Mouse (Mus musculus): ENCODE results near the gene Hdx.

Hdx gene

DNA sequence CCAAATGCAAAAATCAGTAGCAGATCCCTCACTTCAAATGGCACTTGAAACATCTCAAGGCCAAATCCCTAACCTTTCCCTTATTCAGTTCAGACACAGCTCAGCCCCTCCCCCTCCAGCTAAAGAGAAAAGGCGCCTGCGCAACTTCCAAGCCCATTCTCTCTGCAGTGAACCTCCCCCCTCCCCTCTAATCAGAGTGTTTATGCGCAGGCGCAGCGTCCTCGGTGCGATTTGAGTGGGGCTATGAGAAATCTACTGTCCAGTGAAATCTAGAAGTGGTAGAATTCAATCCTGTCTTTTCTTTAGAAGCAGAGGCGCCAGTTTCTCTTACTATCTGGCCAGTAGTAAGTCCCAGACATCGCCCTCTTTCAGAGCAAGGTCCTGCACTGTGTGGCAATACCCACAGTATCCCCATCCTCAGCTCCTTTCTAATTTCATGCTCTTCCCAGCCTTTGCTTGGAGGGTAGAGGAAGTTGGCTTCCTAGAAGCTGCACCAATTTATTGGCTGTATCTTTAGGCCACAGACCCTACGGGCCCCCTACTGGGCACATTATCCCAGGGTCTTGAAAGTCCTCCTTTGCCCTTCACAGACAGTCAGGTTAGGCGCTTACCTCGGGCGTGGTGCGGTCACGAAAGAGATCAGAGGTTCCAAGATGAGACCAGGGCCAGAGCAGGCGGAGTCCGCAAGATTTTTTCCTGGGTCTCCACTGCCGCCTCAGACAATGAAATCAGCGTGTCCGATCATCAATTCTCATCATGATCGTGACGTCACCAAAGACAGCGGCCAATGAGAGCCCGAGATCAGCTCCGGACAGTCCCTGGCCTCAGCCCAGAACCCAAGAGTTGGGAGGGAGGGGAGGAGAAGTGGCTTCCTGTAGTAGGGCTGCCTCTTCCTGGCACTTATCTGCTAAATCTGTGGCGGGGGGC is at the start of gene Hdx:
TSS of gene Hdx (minus strand) at position 724 of the 927 bp plus-strand sequence.
- DNase-seq (ENCODE audit: low read depth): no peak

DNA sequence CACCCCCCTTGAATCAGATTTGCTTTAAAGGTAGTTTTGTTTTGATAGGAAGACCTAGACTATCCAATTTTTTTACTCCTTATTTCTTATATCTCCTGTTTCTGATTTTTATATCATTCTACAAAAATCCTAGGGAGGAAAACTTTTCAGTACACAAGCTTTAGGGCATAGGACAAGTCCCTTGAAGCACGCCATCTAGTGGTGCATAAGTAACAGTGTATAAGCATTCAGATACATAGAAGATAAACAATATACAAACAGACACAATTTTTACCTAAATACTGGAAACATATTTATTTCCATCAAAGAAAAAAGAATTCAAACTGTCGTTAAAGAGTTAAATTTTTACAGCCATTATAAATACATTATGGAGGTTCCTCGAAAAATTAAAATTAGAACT is 11.2 kb downstream of the Hdx start:
- no peak for DNase-seq (ENCODE audit: low read depth)

DNA sequence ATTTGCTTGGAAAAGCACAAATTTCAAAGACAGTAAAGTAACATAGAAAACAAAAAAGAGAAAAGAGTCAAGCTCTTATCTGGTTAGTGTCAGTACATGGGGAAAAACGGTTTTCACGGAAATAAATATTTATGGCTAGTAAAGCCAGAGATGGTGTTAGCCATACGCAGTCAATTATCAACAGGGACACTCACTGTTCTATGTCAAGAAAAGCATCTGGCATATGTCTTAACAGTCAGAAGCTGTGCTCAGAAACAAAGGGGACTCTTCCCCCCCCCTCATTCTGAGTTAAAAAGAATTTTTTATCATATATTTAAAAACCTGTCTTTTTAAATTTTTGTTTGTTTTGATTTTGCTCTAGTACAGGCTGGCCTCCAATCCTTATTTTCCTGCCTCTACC is 25.2 kb downstream of the Hdx start:
- DNase-seq (ENCODE audit: low read depth): no peak

DNA sequence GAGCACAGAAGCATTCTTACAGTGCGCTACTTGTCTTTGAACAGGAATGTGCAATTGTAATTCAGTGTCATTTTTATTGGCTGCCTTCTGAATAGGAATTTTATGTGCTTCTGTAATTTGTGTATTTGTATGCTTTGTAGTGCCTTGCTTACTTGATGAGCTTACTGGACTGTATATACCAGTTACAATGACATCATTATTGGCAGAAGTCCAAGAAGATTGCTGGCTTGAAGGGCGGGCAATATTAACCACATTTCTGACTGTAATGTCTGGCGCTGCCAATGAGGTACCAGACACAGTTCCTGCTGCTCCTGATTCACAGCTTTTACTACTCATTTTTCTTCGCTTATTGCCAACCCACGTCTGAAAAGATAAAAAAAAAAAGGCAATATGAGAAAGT is 36.5 kb downstream of the Hdx start:
- DNase-seq (ENCODE audit: low read depth): no peak

DNA sequence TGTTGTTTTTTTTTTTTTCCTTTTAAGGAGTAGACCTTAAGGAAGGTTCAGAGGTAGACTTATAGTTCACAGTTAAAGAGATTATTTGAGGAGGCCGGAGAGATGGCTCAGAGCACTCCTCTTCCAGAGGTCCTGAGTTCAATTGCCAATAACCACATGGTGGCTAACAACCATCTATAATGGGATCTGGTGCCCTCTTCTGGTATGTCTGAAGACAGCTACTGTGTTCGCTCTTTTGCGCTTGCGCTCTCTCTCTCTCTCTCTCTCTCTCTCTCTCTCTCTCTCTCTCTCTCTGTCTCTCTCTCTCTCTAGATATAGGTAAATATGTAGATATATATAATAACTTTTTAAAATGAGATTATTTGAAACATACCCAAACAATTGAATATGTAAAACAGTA is 38.2 kb downstream of the Hdx start:
- no peak for DNase-seq (ENCODE audit: low read depth)

DNA sequence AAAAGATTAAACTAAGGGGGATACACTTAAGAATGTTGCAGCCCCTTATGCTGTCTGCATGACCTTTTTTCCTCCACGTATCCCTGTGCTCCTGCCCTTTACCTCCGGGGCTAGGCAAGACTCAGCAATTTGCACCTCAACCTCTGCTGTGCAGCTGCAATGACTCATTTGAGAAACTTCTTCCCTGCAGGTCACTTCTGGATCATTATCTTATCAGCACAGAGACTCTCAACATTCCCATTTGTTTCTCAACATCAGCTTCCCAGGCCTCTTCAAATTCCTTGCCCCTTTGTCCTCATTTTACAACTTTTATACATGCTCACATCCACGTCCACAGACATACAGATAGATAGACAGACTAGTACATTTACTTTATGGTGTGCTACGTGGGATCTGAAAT is 51.9 kb downstream of the Hdx start:
- DNase-seq (ENCODE audit: low read depth): no peak

DNA sequence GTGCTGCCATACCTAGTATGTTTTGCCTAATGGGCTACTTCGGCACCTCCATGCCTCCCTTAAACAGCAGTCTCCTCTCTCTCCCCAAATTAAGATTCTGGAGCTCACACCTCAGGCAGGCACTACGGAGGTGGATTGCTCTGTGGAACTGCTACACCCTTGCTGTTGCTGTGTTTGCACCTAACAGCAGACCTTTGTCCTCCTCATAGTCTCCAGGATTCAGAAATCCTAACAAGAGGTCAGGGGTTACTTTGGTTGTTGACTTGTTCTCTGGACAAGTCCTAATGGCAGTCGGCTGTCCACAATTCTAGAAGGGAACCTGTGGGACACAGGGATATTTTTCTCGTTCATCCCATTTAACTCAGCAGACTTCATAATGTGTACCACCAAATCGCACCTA is 56.3 kb downstream of the Hdx start:
- DNase-seq (ENCODE audit: low read depth): no peak

DNA sequence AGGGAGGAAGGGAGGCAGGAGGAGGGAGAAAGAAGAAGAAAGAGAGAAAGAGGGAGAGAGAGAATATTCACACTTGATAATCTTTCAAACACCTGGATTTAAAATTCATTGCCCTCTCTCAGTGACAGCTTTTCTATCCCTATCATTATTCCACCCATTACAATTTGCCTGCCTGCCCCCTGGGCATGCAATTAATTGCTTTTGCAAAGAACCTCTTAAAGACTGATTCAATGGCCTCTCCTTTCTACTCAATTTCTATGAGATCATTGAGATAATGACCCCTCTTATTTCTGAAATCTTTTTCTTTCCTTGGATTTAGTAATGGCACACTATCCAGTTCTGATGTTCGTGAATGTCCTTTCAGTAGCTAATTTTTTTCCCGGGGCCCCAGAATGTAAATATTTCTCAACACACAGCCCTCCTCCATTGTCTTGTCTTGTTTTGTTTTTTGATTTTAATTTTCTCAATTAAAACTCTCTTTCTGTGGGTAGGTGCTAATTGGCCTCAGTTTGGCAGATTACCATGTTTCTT is 99.2 kb downstream of the Hdx start:
- no peak for DNase-seq (ENCODE audit: low read depth)

DNA sequence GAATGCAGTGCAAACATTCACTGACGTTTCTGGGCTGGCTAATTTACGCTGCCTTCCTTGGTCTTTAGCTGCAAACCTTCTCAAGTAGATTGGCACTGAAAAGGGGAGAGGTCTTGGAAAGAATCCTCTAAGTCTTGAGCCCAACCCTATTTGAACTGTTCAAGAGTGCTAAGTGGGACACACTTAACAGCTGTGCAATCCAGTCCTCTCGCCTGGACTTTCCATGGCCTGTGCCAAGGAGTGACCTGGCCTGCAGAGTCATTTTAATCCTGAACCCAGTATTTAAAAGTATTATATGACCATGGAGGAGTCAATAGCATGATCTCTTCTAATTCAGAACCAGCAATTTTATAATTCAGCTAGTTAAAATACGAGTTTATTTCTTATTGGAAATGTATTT is 109.3 kb downstream of the Hdx start:
- DNase-seq (ENCODE audit: low read depth): no peak

DNA sequence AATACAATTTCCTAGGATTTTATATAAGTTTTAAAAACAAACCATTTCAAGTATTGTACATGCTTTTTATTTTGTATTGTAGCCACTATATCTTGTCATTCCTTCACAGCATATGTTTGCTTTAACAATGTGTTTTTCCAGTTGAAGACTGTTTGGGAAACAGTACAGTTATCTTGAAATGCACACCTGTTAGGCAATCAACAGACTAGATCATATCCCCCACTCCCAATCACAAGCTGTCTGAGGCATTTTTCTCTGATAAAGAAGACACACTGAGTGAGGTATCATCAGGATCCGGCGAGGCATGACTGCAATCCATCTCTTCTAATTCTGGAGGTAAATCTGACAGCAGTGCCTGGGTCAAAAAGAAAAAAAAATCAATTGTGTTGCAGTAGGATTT is 119.8 kb downstream of the Hdx start:
- no peak for DNase-seq (ENCODE audit: low read depth)

DNA sequence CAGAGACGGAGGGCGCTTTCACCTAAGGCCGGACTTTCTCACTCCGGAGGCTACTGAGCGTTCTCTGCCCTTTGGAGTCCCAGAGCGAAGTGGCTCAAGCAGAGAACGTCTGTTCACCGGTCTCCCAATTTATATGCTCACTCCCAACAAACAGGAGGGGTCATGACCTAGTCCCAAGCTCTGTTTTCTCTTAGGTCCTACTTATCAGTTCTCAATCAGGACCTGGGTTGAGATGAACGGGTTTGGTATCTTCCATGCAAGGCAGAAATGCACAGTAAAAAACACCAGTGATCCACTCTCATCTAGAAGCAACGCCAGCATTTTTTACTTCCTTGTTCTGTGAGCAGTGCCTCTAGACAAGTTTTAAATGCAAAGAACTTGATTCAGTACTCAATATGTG is 159.0 kb downstream of the Hdx start, which contains the start of gene Rps6ka6:
TSS of gene Rps6ka6 (minus strand) at position 101 of the 400 bp plus-strand sequence.
- DNase-seq (ENCODE audit: low read depth): no peak
